Mouse (Mus musculus): Measurements from ENCODE around the gene Apoa1. TPM values are rescaled to one million over a fixed set of nuclear protein-coding genes. Genes with fewer than 3 reads are reported as not detected.

Apoa1 gene
- total RNA-seq, 2 experiments from 2014 or later = 0.36 to 6.4 TPM

DNA sequence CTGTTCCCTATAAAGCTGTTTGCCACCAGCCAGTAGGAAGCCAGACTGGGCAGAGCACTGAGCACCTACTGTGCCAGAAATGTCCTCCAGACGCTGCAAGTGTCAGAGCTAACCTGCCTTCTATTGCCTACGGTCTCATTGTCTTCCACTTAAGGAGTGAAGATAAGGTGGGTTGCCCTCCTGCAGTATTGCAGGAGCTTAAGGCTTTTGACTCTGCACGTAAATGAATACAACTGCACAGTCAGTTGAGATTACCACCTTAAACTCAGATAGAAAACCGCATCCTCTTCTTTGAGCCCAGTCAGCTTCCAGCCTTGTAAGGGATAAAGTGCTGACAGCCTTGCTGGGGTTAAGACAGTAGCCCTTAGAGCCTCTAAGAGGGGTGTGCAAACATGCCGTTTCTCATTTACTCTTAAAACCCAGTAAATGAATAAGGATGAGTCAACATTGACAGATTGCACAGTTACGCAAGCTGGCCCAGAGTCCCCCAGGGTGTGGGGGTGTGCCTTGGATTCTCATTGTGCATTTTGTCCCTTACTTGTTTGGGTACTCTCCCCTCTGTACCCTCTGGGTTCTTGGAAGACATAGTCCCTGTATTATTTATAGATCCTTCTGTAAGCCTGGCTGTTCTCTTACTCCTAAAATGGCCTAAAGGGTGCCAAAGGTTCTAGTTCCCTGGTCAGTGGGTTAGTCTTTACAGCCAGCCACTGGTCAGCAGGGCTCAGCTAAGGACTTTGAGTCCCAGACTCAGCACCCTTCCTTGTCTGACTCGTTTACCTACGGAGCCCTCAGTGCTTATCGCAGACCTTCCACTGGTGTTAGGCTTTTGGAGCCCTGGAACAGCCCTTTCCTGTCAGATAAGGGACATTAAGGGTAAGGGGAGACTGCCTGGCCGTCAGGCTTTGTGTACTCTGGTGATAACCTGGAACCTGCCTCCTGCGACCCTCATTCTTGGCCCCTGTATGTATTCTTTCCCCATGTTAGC lies 12.8 kb upstream of the Apoa1 start:
- DNase-seq = peak in 1 of 2 experiments; percentile 47

DNA sequence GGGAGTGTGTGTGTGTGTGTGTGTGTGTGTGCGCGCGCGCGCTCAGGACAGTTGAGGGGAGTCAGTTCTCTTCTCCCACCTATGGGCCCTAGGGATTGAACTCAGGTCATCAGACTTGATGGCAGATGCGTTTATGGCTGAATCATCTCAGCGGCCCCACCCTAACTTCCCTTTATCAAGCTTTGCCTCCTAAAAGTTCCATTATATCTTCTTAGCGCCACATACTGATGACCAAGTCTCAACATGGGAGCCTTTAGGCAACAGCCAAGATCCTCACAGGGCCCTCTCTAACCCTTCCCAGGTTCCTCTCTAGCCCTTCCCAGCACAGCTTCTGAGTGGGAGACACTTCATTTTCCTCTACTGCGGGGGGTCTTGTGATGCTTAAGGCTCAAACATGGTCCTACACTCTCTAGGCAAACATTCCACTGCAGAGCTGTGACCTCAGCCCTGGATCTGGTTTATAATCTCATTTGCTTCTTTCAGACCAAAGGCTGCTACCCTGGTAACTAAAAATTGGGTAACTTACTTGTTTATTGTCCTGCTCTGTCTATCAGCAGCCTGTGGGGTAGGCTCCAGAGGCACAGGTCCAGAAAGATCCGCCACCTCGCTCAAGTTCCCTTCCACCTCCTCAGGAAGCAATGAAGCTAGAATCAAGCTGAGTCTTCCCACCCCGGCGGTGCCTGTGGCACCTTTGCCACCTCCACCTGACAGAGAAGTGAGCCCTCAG lies 11.5 kb upstream of the Apoa1 start:
- DNase-seq = no peak

DNA sequence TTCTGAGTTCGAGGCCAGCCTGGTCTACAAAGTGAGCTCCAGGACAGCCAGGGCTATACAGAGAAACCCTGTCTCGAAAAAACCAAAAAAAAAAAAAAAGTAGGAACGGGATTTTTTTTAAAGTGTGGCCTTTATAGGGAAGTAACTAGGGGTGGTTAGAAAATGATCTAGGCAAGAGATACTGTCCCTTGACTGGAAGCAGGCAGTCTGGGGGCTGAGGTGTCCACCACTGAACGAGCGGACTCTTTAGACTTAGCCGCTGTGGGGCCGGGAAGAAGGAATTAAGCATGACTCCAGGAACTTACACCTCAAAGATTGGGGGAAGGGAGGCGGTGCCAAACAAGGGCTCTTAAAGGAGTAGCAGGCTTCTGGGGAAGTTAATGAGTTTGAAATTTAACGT lies 10.2 kb upstream of the Apoa1 start:
- DNase-seq = no peak

DNA sequence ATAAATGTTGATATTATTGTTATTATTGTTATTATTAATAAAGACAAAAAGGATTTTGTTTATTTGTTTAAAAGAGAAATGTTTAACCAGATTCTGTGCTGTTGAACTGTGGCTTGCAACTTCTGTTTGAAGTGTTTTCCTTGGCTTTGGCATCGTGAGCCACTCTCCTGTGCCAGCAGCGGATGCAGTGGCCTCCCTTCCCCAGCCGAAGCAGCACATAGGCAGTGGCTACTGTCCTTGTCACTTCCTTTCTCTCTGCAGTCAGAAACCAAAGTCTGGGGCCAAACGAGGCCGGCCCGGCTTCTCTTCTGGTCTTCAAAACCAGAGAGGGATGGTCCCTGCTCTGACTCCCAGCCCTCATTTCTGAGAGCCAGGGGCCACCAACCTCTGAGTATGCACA lies 5.3 kb upstream of the Apoa1 start:
- DNase-seq = no peak

DNA sequence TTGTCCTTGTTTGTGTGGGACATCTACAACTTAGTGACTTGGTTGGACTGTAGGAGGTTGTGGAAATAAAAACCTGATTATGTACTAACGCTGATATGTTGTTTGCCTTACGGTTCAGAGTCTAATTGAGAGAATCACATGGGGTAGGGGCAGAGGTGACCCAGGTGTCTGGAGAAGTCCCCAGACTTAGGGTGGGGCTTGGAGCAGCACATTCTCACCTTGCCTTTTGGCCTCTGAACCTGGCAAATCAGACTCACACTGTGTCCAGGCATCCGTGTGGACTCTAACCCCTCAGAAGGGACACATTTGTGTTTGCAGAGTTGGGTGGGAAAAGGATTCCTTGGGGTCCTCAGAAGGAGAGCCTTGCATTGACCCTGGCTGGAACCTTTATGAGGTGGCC lies 4.3 kb upstream of the Apoa1 start:
- DNase-seq = no peak

DNA sequence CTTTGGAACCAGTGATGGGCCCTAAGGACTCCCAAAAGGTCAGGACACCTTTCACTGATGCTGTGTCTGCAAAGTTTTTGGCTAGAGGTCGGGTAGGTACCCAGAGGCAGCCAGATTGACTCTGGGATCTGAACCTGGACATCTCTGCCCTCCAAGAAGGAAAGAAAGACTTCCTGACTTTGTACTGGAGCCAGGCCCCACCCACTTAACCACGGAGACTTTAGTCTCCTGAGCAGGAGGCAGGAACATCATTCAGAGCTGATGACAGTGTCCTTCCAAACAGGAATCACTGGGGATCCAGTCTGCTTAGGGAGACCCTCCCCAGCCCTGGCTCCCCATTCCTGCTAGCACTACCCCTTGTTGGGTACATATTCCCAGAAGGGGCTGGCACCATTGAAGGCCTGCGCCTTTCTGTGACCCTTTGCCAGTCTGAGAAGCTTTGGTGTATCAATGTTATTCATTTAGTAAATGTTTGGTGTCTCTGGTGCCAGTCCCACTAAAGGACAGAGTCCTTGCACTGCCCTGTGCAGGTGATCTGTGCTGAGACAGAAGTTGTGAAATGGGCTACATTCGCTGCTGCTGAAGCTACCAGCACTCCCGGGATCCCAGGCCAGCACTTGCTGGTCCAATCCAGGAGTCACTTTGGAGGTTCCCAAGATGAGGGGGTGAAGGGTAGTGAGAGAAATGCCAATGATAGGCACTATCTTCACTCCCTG lies 3.3 kb upstream of the Apoa1 start:
- DNase-seq = no peak

DNA sequence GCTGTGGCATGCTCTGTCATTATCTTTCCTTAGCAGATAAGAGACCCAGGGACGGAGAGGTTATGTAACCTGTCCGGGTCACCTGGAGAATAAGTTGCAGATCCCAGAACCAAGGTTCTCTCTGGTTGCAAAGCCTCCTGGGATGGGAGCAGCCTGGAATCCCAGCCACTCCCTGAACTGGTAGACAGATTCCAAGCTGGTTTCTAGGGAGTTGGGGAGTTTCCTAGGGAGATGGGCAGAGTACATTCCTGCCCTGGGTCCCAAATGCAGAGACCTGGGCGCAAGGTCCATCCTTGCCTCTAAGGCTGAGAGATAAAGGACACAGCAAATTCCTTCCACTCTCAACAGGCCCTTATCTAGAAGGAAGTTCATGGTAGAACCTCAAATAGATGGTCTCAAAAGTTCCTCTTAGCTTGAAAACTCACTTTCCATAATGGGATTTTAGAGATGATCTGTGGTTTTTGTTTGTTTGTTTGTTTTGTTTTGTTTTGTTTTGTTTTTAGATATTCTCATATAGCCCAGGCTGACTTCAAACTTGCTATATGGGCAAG lies 1.2 kb upstream of the Apoa1 start:
- DNase-seq = no peak

DNA sequence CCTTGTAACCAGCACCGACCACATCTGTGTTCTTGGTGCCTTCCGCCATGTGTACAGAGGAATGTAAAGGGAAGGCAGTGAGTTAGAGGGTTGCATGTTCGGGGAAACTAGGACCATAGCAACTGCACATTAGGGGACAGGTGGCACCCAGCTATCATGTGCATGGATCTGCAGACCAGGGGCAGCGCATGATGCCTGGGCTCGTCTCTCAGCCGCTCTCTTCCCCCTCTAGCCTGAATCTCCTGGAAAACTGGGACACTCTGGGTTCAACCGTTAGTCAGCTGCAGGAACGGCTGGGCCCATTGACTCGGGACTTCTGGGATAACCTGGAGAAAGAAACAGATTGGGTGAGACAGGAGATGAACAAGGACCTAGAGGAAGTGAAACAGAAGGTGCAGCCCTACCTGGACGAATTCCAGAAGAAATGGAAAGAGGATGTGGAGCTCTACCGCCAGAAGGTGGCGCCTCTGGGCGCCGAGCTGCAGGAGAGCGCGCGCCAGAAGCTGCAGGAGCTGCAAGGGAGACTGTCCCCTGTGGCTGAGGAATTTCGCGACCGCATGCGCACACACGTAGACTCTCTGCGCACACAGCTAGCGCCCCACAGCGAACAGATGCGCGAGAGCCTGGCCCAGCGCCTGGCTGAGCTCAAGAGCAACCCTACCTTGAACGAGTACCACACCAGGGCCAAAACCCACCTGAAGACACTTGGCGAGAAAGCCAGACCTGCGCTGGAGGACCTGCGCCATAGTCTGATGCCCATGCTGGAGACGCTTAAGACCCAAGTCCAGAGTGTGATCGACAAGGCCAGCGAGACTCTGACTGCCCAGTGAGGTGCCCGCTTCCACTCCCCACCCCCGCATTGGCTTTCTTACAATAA lies 1.4 kb downstream of the Apoa1 start:
- peak; percentile 84 to 90 for DNase-seq

DNA sequence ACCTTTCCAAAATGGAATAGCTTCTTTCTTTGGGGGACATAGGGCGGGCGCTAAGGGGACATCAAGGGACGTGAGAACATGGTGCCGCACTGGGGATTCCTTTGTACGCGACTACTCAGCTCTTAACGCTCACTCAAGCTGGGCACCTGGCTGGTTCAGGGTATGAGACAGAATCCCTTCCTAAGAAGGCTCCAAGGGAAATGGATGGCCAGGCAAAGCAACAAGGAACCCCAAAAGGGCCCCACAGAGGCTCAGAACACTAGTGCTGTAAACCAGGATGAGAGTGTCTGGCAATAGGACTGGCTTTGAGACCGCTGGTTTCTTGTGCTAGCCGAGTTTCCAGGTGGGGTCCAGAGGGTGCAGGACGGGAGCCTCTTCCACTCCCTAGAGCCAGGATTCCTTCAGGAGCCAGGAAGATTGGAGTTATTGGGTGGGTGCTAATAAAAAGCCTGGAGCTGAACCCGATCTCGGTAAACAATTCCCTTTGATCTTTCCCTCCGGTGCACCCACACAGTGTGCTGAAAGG lies 2.1 kb downstream of the Apoa1 start:
- no peak for DNase-seq

DNA sequence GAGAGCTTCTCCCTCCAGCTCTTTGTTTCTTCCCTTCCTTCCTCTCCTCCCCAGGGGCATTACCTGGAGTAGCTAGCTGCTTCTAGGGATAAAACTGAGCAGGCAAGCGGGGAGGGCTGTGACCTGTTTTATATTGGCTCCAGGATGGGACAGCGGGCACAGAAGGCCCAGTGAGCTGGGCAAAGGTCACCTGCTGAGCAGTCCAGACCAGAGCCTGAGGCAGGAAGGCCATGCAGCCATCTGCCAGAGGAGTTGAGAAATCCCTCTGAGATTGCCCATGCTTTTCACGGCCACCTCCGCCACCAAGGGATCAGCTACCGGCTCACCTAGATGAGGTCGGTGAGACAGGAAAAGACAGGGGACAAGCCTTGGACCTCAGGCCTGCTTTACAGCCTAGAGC lies 6.8 kb downstream of the Apoa1 start:
- peak; percentile 43 to 55 for DNase-seq

DNA sequence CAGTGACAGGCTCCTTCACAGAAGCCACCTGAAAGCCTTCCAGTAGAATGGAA lies 7.0 kb downstream of the Apoa1 start, which contains the start of gene Apoc3:
TSS of gene Apoc3 (minus strand) at position 41 of the 53 bp plus-strand sequence.
- DNase-seq = no peak

DNA sequence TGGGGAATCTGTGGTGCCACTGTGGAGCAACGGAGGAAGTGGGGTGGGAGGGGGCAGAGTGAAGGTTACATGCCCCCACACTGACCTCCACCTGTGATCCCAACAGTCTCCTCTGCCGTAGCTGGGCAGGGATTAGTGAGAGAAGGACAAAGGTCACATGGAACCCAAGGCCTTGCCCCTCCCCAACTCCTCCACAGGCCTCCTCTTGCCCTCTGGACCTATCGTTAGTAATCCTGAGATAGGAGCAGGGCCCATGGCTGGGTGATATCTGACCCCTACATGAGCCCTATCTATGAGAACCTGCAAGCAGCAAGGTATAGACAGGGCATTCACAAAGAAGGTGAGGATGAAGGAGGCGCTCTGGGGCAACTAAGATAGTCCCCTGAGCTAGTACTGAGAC lies 7.3 kb downstream of the Apoa1 start:
- DNase-seq = no peak

DNA sequence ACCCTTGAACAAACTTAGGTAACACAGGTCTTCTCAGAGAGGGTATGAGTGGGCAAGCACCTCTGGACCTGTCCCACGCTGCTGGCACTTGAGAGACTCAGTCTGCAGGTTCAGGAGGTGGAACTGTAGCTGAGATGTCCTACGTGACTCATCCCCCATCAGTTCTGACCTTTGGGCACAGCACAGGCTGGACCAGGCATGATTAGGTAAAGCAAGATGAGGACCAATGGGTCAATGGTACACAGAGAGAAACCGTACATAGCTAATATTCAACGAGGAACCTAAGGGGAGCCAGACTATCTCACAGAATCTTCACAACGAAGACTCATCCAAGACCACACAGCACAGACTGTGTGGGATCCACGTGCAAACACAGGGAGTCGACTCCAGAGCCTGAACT lies 10.5 kb downstream of the Apoa1 start:
- no peak for DNase-seq

DNA sequence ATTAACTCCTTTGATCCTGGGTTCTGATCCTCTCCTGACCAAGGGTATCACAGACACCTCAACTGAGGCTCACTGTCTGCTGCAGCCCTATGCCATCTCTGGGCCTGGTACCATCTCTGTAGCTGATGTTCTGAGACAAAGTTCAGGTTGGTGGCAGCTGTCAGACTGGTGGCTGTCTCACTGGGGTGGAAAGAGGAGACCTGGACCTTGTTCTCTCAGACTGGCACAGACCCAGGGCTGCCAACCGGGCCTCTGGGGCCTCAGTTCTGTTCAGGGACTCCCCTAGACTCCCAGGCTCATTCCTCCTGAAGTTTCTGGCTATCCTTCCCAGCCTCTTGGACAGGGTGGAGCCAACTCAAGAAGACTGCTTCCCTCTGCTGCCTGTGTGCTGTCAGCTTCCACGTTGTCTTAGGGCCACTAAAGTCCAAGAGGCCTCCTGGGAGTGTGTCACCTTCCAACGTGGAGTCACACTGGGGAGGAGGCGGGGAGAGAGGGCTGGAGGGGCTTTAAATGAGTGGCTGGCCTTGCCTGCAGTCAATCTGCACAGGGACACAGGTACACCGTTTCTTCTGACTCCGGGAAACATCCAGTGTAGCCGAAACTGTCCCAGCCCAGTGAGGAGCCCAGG lies 12.3 kb downstream of the Apoa1 start, which contains the start of gene Apoa4:
TSS of gene Apoa4 (plus strand) at position 171 of the 628 bp plus-strand sequence.
- no peak for DNase-seq

DNA sequence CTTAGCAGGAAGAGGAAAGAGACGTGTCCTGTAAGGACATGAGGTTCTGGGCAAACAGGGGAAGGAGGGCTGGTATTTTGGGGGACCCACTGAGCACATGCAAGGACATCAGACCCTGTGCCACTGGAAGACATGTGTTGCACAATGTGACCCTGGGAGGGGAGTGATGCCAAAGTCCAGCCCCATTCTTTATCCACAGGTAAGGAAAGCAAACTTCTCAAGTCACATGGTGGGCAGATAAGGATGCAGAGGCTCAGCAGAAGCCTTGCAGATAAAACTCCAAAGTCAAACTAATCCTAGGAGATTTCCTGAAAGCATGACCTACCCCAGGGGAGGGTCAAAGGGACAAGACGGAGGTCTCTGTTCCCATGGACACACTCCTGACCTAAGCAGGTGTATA lies 13.4 kb downstream of the Apoa1 start:
- DNase-seq = no peak

DNA sequence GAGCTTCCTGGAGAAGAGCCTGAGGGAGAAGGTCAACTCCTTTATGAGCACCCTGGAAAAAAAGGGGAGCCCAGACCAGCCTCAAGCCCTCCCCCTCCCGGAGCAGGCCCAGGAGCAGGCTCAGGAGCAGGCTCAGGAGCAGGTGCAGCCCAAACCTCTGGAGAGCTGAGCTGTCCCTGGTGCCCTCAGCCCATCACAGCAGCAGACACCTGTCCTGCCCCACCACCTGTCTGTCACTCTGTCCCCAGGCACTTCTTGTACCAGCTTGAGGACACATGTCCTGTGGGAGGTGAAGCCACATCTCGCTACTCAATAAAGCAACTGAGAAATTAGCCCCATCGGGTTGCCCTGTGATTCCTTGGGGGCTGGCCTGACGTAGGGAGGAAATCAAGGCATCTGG lies 14.7 kb downstream of the Apoa1 start:
- no peak for DNase-seq

DNA sequence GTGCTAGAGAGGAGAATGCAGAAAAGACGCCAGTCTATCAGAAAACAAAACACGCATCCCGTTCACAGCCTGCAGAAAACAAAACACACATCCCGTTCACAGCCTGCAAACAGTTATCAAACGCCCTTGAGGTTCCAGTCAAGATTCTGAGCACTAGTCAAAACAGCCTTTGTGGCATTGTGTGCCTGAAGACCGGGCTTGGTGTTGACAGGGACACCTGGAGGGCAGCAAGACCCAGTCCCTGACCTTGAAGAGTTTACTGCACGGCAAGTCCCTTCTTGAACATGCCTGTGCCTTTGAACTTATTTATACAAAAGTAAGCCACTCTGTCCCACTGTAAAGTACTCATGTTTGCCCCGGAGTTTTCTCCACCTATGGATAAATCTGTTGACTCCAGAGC lies 15.2 kb downstream of the Apoa1 start:
- no peak for DNase-seq

DNA sequence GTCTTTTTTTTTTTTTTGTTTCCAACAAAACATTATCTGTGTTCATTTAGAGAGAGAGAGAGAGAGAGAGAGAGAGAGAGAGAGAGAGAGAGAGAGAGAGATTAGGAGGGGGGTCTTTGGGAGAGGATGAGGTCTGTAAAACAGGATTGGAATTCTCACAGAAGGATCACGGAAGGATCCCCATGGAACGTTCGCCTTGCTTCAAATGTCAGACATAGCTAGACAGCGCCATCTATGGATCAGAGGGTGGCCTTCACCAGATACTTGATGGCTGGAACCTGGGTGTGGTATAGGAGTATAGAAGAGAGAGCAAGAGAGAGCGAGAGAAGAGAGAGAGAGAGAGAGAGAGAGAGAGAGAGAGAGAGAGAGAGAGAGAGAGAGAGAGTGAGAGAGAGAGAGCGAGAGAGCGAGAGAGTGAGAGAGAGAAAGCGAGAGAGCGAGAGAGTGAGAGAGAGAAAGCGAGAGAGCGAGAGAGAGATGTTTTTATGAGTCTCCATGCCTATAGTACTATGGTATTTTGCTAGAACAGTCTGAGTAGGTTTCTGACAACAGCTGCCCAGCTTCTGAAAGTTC lies 18.5 kb downstream of the Apoa1 start:
- peak; percentile 63 to 71 for DNase-seq

DNA sequence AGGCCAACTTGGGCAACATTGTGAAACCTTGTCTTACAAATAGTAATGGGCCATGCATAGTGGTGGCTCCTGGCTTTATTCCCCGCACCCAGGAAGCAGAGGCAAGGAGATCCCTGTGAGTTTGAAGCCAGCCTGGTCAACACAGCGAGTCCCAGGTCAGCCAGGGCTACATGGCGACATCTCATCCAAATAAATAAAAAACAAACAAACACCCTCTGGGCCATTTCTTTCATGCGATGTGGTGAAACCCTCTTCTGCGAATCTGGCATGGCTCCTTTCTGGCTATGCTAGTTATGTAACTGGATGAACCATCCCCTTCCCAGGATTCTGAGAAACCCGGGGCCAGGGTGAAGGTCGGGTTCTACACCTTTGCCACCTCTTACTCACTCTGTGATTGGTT lies 27.8 kb downstream of the Apoa1 start:
- peak in 1 of 2 experiments; percentile 12 for DNase-seq

DNA sequence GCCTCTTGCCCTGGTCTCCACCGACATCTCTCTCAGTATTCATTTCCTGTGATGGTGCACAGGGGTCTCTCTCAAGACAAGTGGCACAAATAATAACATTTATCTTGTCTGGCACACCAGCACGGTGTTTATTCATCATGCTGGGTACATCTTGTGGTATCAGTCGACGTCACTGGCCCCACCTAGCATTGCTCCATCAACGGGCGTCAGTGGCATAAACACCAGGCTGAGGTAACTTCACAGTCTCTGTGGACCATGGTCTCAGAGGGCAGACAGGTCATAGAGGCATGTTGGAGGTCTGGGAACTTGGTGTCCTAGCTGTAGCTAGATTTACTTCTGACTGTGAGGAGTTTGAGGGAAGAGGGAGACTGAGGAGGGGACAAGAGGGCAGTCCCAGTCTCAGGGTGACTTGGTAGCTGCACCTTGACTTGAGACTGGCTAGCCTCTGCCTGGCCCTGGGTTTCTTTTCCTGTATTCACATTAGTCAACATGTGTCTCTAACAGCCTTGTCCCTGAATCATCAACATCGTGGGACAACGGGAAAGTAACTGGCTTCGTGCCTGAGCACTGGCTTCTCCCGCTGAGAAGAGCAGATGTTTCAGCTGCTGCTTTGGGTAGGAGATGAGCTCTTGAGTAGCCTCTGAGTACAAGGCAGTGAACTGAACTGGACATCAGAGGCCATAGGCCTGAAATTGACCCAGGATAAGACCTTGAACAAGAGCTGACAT lies 28.4 kb downstream of the Apoa1 start:
- peak; percentile 55 to 57 for DNase-seq
